Mouse (Mus musculus) G1E (cell line): ENCODE data around the gene Neurog3. TPM values are rescaled to one million over a fixed set of nuclear protein-coding genes. Genes with fewer than 3 reads are reported as not detected.

Experiments
- ATAC-seq: 2 replicates; pipeline ENCODE4 v1.8.0; 2016; ENCODE audit warnings: mild to moderate bottlenecking; ENCODE audit not compliant: insufficient number of reproducible peaks, poor library complexity, low FRiP score, severe bottlenecking; ENCODE audit errors: extremely low read depth
- DNase-seq: peaks from one replicate; pipeline ENCODE4 v3.0.0; 2012; ENCODE audit warnings: low spot score
- H3K27me3 ChIP-seq: 2 replicates; pipeline ENCODE4 v1.6.1; 2012; ENCODE audit warnings: mild to moderate bottlenecking, low read length, inconsistent platforms; ENCODE audit not compliant: insufficient read depth
- H3K36me3 ChIP-seq: replicated peaks from 2 replicates; pipeline ENCODE3; 2012; ENCODE audit warnings: mild to moderate bottlenecking, inconsistent platforms
- H3K4me1 ChIP-seq: 2 replicates; pipeline ENCODE4 v1.6.1; 2012; ENCODE audit warnings: low read depth, low read length, inconsistent platforms, mixed read lengths; ENCODE audit not compliant: insufficient read depth
- H3K4me3 ChIP-seq: 2 replicates; pipeline ENCODE4 v1.5.1; 2012; ENCODE audit warnings: low read depth, mild to moderate bottlenecking, inconsistent platforms, low read length, moderate library complexity, mixed read lengths
- H3K9me3 ChIP-seq: replicated peaks from 2 replicates; pipeline ENCODE4 v1.6.1; 2012; ENCODE audit warnings: inconsistent platforms
- CTCF ChIP-seq: IDR thresholded peaks from 2 replicates; pipeline ENCODE4 v1.5.1; 2012; ENCODE audit warnings: low read depth, low read length, inconsistent platforms, mixed read lengths
- GATA1 ChIP-seq: IDR thresholded peaks from 2 replicates; pipeline ENCODE4 v1.6.1; 2012; ENCODE audit warnings: borderline replicate concordance, low read length, inconsistent platforms, mixed read lengths
- GATA2 ChIP-seq: IDR thresholded peaks from 2 replicates; pipeline ENCODE4 v1.6.1; 2012; ENCODE audit warnings: low read depth, low read length, inconsistent platforms, borderline replicate concordance
- POLR2AphosphoS5 ChIP-seq: IDR thresholded peaks from 2 replicates; pipeline ENCODE4 v1.6.1; 2012; ENCODE audit warnings: low read depth, low read length, inconsistent platforms; ENCODE audit not compliant: insufficient replicate concordance
- TAL1 ChIP-seq: conservative IDR thresholded peaks from 2 replicates; pipeline ENCODE4 v1.6.1; 2012; ENCODE audit warnings: low read depth, low read length, inconsistent platforms, mixed read lengths
- polyA plus RNA-seq: library from polyadenylated mRNA; stranded (reverse); fragments of >175 nt; gene quantifications from 2 replicates; pipeline ENCODE4 v1.2.3, GENCODE M21; 2012
- total RNA-seq, 2 experiments: library from RNA; stranded (forward) in 1 of 2; stranded (reverse) in 1 of 2; fragments of 200-1000 nt in 1 of 2; fragments of >200 nt in 1 of 2; fragmentation: Nextera tagmentation in 1 of 2; gene quantifications; 2 replicates each; pipeline ENCODE4 v1.2.3; 2014 to 2017

The Neurog3 gene
- total and polyA plus RNA-seq, 3 experiments = not detected

DNA sequence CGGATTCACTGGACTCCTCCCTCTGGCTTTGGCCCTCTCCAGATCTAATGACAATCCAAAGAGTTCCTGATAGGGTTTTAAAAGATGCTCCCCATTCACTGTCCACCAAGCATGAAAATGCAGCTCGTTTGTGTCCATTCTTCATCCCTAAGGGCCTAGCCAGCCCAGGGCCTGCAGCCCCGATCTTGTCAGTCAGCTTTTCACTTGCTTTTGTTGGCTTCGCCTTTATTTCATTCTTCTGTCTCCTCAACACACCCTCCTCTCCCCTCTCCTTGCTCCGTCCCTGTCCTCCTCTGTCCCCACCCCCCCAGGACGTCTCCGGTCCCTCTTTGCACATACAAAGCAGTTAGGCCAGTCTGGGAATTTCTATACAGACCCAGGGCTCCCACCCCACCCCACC is 17.0 kb downstream of the Neurog3 start:
- Histone ChIP-seq H3K4me1 (no peaks in the 10 kb centered on the region), H3K4me3 (no peak overlapping the region), H3K36me3 (no peaks in the 10 kb centered on the region), H3K27me3 (no peaks in the 10 kb centered on the region), H3K9me3 (no peaks in the 10 kb centered on the region)
- TF ChIP-seq CTCF = no peak
- no peak for TF ChIP-seq GATA1
- no peak for TF ChIP-seq TAL1
- no peak for TF ChIP-seq POLR2AphosphoS5
- TF ChIP-seq GATA2 = no peak
- ATAC-seq = no peak
- no peak for DNase-seq

DNA sequence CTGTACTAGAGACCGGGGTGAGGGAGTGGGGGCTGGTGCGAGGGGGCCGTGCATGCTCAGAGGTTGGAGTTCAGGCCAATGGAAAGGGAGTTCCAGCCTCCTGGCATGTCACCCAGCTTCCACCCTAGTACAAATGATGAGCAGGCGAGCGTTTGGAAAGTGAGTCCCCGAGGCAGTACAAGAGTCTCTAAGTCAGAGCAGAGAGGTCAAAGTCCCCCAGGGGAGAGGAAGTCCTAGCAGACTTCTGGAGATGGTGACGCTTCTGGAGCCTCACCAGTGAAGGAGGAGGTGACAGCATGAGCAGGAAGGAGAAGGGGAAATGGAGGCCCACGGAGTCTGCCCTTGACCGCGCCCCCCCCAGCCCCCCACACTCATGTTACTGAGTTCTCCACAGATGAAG is 29.5 kb downstream of the Neurog3 start:
- H3K27me3 ChIP-seq = peaks cover 6% of the 10 kb centered on the region; the same call in 1 of the 2 replicates
- no peak for ATAC-seq
- H3K4me1 ChIP-seq = no peaks in the 10 kb centered on the region
- H3K9me3 ChIP-seq = no peaks in the 10 kb centered on the region
- DNase-seq = no peak
- no peak overlapping the region for H3K4me3 ChIP-seq
- no peak for TF ChIP-seq CTCF
- no peak for TF ChIP-seq GATA1
- no peak for TF ChIP-seq POLR2AphosphoS5
- TF ChIP-seq TAL1 = no peak
- TF ChIP-seq GATA2 = no peak
- H3K36me3 ChIP-seq = no peaks in the 10 kb centered on the region

DNA sequence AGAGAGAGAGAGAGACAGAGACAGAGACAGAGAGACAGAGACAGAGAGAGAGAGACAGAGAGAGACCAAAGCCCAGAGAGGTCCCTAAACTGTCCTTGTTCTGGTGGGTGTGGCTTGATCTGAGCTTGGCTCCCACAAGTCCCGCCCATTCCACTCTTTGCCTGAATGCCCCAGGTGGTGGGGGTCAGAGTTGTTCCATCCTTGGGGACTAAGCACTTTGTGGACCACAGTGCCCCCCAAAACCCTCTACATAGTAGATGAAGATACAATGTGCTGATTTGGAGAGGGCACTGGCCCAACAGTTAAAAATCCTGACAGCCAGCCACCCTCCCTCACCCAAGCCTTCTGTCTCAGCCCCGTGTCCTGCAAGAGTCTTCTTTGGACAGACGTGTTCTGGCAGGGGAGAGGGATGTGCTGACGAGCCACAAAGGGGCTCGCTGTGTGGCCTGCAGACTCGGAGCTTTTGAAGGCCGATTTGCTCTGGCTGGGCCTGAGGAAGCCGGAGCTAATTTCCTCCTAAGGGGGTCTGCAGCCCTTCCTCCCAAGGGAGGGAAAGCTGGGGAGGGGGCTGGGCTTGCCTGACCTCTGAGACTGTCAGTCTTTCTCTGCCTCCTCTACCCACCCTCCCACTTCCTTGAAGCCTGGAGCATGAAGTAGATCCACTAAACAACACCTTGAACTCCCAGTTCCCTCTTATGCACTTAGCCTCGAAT is 40.1 kb downstream of the Neurog3 start:
- DNase-seq (no peak), ATAC-seq (no peak)
- TF ChIP-seq TAL1 = no peak
- TF ChIP-seq GATA1 = no peak
- TF ChIP-seq POLR2AphosphoS5 = no peak
- no peak for TF ChIP-seq GATA2
- no peak for TF ChIP-seq CTCF
- no peak overlapping the region for H3K4me3 ChIP-seq
- no peaks in the 10 kb centered on the region for H3K9me3 ChIP-seq
- no peaks in the 10 kb centered on the region for H3K36me3 ChIP-seq
- H3K4me1 ChIP-seq = no peaks in the 10 kb centered on the region
- peaks cover 4% of the 10 kb centered on the region; the same call in 1 of the 2 replicates for H3K27me3 ChIP-seq

DNA sequence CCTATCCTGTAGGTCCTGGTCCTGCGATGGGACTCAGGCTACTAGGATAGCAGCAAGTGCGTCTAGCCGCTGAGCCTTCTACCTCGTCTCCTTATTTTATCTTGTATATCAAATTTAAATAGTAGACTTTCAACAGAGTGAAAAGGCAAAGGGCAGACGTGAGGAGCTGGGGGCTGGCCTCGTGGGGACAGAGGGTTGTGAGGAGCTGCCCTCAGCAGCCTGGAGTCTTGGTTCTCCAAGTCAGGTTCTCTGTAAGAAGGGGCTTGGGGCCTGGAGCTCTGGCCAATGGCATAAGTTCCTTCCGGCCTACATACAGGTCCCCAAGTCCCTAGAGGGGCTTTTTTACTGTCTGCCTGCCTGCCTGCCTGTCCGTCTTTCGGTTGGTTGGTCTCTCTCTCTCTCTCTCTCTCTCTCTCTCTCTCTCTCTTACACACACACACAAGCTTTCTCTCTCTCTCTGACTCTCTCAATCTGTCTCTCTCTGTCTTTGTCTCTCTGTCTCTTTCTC is 41.1 kb downstream of the Neurog3 start:
- TF ChIP-seq TAL1 (no peak), GATA1 (no peak), GATA2 (no peak), CTCF (no peak), POLR2AphosphoS5 (no peak)
- Histone ChIP-seq H3K4me1 (no peaks in the 10 kb centered on the region), H3K27me3 (peaks cover 4% of the 10 kb centered on the region; the same call in 1 of the 2 replicates), H3K9me3 (no peaks in the 10 kb centered on the region), H3K4me3 (no peak overlapping the region), H3K36me3 (no peaks in the 10 kb centered on the region)
- ATAC-seq (no peak), DNase-seq (no peak)

DNA sequence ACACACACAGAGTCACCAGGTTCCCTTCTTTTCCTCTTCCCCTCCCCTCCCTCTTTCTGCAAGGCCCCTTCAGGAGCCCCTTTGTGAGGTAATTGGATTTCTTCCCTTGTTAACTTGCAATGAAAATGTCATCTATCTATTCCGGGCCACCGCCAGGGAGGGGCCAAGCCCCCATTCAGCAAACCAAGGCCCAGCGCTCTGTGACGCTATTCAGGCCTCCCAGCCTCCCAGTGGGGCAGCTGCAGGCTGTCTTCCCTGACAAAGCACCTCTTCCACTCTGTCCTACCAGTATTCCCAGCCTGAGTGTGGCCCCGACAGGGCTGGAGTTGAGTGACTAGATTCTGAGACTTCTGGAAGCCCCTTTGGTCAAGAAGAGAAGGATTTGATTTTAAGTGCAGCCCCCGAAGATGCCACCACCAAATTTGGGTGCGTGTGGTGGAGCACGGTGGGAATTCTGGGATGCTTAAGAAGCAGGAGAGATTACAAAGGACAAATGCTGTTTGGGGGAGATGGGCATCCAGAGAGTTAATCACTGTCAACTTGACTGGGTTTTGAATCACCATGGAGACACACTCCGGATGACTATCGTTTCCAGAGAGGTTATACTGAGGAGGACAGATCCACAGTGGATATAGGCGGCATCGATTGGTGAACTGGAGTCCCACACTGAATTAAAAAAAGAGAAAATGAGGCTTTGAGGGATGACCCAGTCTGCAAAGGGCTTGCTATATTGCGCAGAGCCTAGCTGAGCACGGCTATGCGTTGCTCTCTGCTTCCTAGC is 41.8 kb downstream of the Neurog3 start:
- Histone ChIP-seq H3K4me3 (no peak overlapping the region), H3K9me3 (no peaks in the 10 kb centered on the region), H3K36me3 (no peaks in the 10 kb centered on the region), H3K4me1 (no peaks in the 10 kb centered on the region), H3K27me3 (peaks cover 4% of the 10 kb centered on the region; the same call in 1 of the 2 replicates)
- ATAC-seq = no peak
- TF ChIP-seq POLR2AphosphoS5 (no peak), TAL1 (no peak), GATA2 (no peak), CTCF (no peak), GATA1 (no peak)
- DNase-seq = no peak

DNA sequence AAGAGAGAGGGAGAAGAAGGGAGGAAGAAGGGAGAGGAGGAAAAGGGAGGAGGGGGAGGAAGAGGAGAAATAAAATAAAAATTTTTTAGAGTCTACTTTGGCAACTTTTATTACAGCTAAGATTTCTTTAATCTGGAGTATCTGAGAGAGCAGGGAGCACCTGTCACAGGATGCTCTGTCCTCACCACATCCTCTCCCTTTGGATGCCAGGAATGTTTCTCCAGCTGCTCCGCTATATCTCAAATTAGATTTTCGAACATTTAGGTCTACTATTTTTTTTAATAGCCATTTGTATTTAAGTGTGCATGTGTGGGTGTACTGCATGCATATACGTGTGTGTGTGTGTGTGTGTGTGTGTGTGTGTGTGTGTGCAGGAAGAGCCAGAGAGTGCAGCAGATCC is 47.1 kb downstream of the Neurog3 start:
- DNase-seq (no peak), ATAC-seq (no peak)
- H3K27me3 ChIP-seq = 0 out of 2 replicates have a peak, but pooled peaks cover 2% of the 10 kb centered on the region
- no peaks in the 10 kb centered on the region for H3K9me3 ChIP-seq
- peaks cover 7% of the 10 kb centered on the region for H3K4me1 ChIP-seq
- TF ChIP-seq CTCF (no peak), TAL1 (no peak), POLR2AphosphoS5 (no peak), GATA2 (no peak), GATA1 (no peak)
- H3K4me3 ChIP-seq = no peak overlapping the region
- H3K36me3 ChIP-seq = no peaks in the 10 kb centered on the region
